Mouse (Mus musculus) CH12F3 (cell line): ENCODE measurements around the gene Il31ra.

Source experiments
- in situ Hi-C: fragments of 300-500 bp; cut with MboI; formaldehyde crosslinking; loops from 2 replicates; pipeline ENCODE4 v1.14.3; 2020; ENCODE audit warnings: low sequenced_read_pairs

Il31ra gene

DNA sequence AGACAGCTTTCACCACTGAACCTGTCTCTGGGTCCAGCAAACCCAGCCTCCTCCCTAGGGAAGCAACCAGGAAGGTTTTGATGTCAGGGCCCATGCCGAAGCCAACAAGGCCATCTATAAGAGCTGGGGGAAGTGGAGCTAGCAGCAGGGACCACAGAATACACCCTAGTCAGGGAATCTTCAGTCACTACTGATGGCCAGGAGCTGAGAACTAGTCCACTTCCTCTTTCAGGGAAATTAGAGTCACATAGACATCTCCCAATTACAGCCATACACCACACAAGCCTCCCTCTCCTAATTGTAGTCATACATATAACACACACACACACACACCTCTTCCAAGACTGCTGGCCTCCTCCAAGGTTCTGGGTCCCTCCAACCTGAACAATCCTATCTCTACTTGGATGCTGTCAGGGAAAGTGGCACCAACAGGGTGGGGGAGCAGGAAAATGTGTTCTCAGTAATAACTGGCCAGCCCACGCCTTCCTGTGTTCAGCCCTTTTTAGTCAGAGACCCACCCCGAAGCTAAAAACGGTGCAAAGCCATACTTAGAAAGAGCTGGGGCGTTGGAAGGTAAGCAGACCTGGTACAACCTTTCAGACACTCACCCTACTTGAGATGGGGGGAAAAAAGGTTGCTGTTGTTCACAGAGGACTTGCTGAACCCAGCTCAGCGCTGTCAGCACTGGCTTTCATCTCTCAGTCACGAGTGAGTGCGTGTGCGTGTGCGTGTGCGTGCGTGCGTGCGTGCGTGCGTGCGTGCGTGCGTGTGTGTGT lies 83.5 kb downstream of the Il31ra start:
- in situ Hi-C loops, result no loop called here

DNA sequence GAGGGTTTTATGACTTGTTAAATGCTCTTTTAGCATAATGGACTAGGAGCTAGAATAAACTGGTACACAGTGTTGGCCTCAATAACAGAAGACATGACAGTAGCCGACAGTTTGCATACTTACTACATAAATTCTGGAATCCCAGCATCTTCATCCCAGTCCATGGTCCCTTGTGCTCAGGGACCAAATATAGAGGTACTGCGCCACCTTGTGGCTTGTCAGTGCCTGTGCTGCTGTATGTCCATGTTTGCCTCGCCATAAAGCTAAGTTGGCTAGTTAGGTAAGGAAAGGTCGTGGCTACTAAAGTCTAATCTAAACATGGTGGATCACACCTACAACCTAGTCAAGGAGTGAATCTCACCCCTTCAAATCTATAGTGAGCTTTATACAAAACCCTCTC lies 84.7 kb downstream of the Il31ra start:
- in situ Hi-C loops, result loop anchor here (10.0 kb wide), 1 partner anchor 205 kb away; no protein-coding TSS in a partner anchor

DNA sequence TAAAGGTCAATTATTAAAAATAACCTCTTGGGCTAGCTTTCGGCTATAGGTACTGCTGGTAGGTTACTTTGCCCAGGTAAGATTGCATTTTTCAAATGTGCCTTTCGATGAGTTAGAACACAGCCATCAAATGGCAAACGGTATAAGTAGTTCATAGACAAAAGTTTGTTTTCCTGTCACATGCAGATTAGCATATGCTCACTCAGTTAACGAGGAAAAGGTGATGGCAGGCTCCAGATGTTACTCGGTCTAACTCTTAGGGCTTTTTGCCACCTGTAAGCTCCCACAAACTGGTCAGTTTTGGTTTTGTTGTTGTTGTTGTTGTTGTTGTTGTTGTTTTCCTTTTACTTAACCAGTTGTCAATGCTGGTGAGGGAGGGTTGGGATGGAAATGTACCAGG lies 85.7 kb downstream of the Il31ra start:
- in situ Hi-C loops, result loop anchor here (10.0 kb wide), 1 partner anchor 204 kb away; no protein-coding TSS in a partner anchor

DNA sequence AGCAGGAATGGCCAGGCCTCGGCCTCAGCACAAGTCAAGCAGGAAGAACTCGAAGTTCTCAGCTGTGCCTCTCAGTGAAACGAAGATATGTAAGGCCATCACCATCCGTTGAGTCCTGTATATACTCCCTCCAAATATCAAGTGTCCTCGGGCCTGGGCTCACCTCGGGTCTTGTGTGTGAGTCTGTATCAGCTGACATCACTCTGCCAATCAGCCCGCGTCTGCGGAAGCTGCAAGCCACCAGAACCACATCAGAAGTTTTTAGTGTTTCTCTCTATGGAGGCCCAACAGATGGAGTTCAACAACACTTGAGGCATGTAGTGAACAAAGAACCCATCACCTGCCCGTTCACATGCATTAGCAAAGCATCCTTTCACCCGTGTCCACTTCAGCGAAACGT lies 86.5 kb downstream of the Il31ra start:
- in situ Hi-C loops, result loop anchor here (10.0 kb wide), 1 partner anchor 203 kb away; no protein-coding TSS in a partner anchor

DNA sequence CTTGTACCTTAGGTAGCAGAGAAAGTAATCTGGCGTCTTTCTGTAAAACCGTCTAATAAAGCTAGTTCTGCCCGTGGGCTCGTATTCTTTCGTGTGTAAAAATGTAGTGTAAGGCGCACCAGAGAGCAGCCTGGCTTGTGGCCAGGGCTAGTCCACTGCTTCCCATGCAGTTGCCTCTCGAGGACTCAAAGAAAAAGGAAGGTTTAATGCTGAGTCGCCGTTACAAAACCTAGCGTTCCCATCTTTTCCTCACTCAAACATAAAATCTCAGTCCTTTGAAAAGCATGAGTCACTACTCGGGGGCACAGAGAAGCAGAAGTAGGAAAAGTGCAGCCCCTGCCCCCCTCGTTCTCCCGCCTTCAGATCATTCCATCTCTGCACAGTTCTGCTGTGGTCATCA lies 87.4 kb downstream of the Il31ra start:
- in situ Hi-C loops, result loop anchor here (10.0 kb wide), 1 partner anchor 202 kb away; no protein-coding TSS in a partner anchor

DNA sequence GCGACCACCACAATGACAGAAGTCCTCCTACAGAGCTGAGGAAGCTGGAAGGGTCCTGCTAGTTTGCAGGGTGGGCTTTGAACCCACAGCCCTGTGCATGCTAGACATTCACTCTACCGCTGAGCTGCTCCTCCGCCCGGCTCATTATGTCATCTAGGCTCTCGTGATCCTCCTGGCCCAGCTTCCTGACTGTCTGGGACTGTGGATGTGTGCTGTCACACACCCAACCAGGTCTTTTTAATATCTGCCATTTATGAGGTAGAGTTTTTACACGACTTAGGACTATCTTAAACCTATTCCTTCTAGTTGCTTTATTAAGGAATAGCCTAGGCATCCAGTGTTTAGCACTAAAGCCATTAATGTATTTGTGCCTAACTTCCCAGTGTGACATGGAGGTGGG lies 88.7 kb downstream of the Il31ra start:
- in situ Hi-C loops, result loop anchor here (10.0 kb wide), 1 partner anchor 201 kb away; no protein-coding TSS in a partner anchor

DNA sequence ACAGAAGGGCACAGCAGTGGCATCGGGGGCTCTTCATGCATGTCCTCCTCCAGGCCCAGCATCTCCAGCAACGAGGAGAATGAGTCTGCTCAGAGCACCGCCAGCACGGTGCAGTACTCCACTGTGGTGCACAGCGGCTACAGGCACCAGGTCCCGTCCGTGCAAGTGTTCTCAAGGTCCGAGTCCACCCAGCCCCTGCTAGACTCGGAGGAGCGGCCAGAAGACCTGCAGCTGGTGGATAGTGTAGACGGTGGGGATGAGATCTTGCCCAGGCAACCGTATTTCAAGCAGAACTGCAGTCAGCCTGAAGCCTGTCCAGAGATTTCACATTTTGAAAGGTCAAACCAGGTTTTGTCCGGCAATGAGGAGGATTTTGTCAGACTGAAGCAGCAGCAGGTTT lies 90.3 kb downstream of the Il31ra start:
- in situ Hi-C loops, result loop anchor here (10.0 kb wide), 1 partner anchor 199 kb away; no protein-coding TSS in a partner anchor

DNA sequence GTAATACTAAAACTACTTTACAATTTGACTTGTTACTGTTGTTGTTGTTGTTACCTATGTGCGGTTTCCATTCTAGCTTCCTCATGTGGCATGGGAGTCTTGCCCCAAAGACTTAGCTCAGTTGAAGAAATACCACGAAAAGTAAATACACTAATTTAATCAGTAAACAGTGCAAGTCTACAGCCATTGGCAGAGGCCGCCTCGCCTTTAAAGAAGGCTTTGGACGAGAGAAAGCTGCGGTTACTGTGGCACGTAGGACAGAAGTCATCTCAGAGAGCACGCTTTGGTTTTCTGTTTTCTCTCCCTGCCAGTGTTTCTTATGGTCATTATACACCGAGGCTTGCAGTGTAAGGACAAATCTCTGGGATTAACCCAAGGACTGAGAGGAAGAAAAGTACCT lies 93.7 kb downstream of the Il31ra start:
- in situ Hi-C loops, result loop anchor here (10.0 kb wide), 1 partner anchor 196 kb away; no protein-coding TSS in a partner anchor

DNA sequence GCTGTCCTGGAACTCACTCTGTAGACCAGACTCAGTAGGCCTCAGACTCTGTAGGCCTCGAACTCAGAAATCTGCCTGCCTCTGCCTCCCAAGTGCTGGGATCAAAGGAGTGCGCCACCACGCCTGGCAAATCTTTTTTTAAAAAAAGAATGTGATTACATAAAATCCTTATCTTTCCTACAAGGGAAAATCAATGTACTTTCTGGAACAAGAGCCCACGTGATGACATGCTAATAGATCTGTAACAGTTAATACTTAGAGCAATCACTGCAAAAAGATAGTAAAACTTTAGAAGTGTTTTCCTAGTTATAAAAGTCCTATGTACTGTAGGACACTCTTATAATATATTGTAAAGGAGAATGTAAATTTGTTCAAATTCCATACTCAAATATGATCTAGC lies 94.1 kb downstream of the Il31ra start:
- in situ Hi-C loops, result loop anchor here (10.0 kb wide), 1 partner anchor 195 kb away; no protein-coding TSS in a partner anchor

DNA sequence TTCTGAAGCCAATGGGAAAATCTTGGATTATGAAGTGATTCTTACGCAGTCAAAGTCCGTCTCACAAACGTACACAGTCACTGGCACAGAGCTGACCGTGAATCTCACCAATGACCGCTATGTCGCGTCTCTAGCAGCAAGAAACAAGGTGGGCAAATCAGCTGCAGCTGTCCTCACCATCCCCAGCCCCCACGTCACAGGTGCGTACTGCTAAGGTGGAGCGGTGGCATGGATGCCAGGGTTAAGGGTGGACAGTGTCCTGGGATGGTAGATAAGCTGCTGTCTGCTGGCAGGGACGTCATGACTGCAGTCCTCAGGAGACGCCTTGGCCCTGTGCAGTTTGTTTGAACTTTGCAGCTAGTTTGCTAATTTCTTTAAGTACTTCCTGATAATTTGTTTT lies 99.6 kb downstream of the Il31ra start:
- in situ Hi-C loops, result no loop called here

DNA sequence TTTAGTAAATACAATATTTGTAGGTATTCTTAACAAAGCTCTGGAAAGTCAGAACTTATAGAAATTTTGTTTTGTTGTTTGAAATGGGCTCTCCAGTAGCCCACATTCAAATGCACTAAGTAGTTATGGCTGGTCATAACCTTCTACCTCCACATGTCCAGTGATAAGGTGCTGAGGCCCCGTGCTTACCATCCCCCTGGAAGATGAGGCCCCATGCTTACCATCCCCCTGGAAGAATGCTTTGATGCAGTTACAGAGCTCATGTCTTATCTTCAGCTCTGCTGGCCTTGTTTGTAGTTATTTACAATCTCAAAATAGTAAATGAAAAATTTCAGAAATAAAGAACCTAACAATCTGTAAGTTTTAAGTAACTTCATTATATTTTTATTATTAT lies 101.9 kb downstream of the Il31ra start:
- in situ Hi-C loops, result no loop called here

DNA sequence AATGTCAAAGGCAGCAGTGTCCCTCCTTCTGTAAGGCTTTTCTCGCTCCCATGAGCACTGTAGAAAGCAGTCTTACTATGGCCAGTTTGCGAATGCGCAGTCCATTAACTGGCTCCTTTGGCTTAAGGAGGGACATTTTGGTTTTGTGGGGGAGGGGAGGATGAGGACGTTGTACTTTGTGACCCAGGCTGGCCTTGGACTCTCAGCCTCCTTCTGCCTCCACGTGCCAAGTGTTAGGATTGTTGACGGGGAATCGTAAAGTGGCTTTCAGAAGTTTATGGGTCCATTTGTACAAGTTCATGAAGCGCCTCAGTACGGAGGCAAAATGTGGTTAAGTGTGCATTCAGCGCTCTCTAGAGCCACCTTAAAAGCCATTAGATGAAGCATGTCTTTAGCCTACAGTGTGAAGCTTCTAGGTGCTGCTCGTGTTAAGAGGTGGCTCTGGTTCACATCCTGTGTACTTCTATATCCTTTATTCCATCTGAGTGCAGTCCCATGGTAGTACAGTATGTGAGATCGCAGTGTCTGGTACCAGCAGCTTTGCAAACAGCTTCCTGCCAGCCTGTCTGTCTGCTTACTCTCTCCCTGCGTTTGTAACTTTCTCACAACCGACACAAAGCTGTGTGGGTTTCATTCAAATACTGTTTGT lies 102.4 kb downstream of the Il31ra start:
- in situ Hi-C loops, result no loop called here

DNA sequence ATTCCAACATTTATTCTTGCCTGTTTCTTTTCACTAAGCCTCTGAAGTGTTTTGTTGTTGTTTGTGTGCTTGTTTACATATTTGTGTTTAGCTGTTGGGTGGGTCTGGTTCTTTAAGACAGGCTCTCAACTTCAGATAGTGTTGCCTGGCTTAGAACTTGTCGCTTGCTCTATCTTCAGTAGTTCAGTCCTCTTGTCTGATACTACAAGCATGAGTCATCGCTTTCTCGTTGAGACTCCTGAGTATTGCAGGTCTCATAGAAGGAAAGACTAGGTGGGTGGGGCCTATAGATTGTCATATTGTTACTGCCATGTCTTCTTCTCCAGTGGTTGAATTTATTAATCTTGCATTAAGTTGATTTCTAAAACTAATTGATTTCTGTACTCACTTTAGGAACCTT lies 104.1 kb downstream of the Il31ra start:
- in situ Hi-C loops, result no loop called here

DNA sequence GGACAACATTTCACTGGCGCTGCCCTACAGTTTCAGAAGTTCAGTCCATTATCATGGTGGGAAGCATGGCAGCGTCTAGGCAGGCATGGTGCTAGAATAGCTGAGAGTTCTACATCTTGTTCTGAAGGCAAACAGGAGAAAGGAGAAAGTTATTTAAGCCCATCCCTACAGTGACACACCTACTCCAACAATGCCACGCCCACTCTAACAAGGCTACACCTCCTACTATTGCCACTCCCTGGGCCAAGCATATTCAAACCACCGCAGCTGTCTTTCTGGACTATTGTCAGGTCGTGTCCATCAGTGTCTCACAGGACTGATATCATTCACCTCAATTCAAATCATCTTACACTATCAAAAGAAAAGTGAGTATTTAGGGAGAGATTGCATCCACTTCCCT lies 107.5 kb downstream of the Il31ra start:
- in situ Hi-C loops, result no loop called here

DNA sequence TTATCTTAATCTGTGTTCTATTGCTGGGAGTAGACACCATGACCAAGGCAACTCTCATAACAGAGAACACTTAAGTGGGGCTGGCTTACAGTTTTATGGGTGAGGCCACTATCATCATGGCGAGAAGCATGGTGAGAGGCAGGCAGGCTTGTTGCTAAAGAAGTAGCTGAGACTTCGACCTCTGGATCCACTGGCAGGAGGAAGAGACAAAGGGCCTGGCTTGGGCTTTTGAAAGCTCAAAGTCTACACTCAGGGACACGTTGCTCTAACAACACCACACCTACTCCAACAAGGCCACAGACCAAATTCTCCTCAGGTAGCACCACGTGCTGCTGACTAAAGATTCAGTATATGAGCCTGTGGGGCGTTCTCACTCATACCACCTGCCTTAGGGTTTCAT lies 107.9 kb downstream of the Il31ra start:
- in situ Hi-C loops, result no loop called here

DNA sequence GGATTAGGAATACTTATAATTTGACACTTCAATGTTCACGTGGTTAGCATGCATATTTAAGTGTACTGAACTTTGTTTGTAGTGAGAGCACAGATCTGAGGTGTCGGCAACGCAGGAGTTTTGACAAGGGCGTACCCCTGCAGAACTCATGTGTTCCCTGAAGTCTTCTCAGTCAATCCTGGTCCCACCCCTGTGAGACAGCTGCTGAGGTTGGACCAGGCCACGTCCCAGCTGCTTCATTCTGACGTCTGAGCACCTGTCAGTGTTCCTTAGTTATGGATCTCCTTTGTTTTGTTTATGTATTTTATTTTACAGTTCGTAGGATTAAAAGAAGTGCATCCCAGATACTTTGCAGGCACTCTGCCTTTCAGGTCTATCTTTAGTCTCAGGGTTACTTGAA lies 111.1 kb downstream of the Il31ra start:
- in situ Hi-C loops, result no loop called here

DNA sequence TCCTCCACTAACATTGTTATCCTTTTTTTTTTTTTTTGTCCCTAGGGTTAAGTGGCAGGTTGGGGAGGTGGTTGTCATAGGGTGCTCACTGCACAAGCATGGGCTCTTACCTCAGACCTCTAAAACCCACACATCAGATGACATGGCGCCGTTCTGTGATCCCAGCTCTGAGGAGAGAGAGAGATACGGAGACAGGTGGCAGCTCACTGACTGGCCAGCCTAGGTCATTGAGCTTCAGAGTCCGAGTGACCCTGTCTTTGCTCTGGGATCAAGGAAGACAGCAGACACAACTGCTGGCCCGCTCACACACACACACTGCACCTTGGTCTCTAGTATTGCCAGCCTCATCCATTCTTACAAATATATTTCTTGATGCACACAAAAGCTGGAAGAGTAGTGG lies 111.6 kb downstream of the Il31ra start:
- in situ Hi-C loops, result no loop called here

DNA sequence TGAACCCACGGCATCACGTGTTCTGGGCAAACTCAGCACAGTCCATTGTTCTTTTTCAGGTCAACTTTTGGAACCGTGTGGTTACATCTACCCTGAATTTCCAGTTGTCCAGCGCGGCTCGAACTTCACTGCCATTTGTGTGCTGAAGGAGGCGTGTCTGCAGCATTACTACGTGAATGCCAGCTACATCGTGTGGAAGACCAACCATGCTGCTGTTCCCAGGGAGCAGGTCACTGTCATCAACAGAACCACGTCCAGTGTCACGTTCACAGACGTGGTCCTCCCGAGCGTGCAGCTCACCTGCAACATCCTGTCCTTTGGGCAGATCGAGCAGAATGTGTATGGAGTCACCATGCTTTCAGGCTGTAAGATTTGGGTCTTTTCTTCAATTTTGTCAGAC lies 114.2 kb downstream of the Il31ra start:
- in situ Hi-C loops, result no loop called here

DNA sequence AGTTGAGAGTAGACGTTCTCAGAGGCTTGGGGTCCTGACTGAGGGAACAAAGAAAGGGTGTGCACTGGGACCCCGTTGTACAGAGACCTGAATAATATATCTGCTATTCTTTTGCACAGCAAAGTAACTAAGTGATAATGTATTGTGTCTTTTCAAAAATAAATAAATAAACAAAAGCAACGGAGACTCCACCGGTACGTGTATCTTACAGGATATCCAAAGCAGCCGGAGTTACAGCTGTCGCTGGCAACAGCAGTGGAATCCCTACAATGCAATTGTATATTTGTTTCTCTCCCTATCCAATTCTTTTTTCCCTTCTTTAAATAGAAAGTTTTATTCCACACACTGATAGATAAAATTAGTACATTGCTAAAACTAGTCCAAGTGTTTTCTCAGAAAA lies 115.1 kb downstream of the Il31ra start:
- in situ Hi-C loops, result no loop called here

DNA sequence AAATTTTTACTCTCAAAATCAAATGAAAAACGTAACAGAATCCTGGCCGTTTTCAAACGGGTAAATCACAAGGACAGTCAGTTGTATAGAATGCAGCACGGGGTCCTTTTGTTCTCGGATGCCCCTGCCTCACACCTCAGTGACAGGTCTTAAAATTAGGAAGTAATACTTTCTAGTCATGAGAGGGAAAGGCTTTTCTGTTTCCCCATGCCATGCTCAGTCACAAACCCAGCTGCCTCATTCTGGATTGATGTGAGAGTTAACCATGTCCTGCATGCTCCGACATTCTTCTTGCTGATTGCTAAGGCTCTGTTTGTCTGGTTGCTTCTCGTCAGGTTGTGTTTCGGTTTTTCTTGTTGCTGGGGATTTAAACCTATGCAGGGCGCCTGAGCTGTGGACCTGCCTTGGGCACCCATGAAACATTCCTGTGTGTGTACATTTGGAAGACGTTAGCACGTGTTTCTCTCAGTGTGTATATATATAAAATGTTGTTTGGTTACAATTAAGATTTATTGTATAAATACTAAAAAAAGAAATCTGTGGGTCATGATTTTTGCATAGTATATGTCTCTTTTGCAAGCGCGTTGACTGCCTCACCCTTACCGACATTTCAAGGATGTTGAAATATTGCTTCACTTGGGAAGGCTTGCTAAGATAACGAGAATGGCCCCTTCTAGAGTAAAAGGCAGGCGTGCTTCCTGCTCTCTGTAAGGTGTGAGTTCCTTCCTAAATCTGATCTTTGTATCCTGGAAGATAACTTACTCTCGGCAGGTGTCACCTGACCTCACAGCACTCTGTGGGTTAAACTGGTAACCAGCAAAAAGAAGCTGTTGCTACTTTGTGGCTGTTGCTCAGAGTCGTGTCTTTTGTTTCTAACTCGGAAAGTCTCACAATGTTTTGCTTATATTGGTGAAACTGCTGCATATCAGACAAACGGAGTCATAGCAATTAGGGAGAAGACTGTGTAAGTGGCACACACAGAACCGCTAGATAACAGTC lies 120.1 kb downstream of the Il31ra start:
- in situ Hi-C loops, result no loop called here
